Mouse (Mus musculus) forebrain, postnatal 0 days (tissue): Measurements from ENCODE around the gene Sstr4. TPM values are rescaled to one million over a fixed set of nuclear protein-coding genes. Genes with fewer than 3 reads are reported as not detected.

Experiments used
- ATAC-seq: fragments of 200-750 bp; cut with Nextera tagmentation; 2 replicates; pipeline ENCODE4 v1.8.0; 2017; ENCODE audit warnings: mild to moderate bottlenecking, moderate library complexity
- DNase-seq: peaks from one replicate; pipeline ENCODE4 v3.0.0-alpha.2; 2015
- H3K27ac ChIP-seq: fragments of 300-500 bp; sonication (generic); 2 replicates; pipeline ENCODE4 v1.5.1; 2014; ENCODE audit warnings: low read depth, mild to moderate bottlenecking, antibody characterized with exemption, low read length, moderate library complexity, mixed read lengths
- H3K27me3 ChIP-seq: fragments of 300-500 bp; sonication (generic); 2 replicates; pipeline ENCODE4 v1.6.1; 2014; ENCODE audit warnings: mild to moderate bottlenecking, low read length, mixed read lengths; ENCODE audit not compliant: insufficient read depth
- H3K36me3 ChIP-seq: fragments of 300-500 bp; sonication (generic); 2 replicates; pipeline ENCODE4 v1.6.1; 2014; ENCODE audit warnings: mild to moderate bottlenecking, moderate library complexity; ENCODE audit not compliant: insufficient read depth
- H3K4me1 ChIP-seq: fragments of 300-500 bp; sonication (generic); 2 replicates; pipeline ENCODE4 v1.6.1; 2014; ENCODE audit warnings: antibody characterized with exemption; ENCODE audit not compliant: insufficient read depth
- H3K4me2 ChIP-seq: fragments of 300-500 bp; sonication (generic); 2 replicates; pipeline ENCODE4 v1.6.1; 2014; ENCODE audit warnings: low read depth, mild to moderate bottlenecking, moderate library complexity
- H3K4me3 ChIP-seq: fragments of 300-500 bp; sonication (generic); 2 replicates; pipeline ENCODE4 v1.5.1; 2014; ENCODE audit warnings: low read depth, low read length, mixed read lengths
- H3K9ac ChIP-seq: fragments of 300-500 bp; sonication (generic); 2 replicates; pipeline ENCODE4 v1.6.1; 2014; ENCODE audit warnings: mild to moderate bottlenecking
- H3K9me3 ChIP-seq: fragments of 300-500 bp; sonication (generic); 2 replicates; pipeline ENCODE4 v1.6.1; 2016; ENCODE audit warnings: low read length
- CTCF ChIP-seq: sonication (generic); IDR thresholded peaks from 2 replicates; pipeline ENCODE4 v1.5.1; 2016; ENCODE audit warnings: antibody characterized with exemption, control low read depth, low read depth
- WGBS: fragments of 180-500 bp; shearing (Covaris S2); extraction: QIAGEN DNeasy Blood & Tissue Kit; methylation state at CpG from one replicate; pipeline ENCODE4 v1.1.7; 2014; 5-methylcytosine and 5-hydroxymethylcytosine counted together
- polyA plus RNA-seq: library from polyadenylated mRNA; unstranded; fragments of >200 nt; fragmentation: Nextera tagmentation; extraction: Ambion mirVana; gene quantifications from 2 replicates; pipeline ENCODE4 v1.2.1, GENCODE M21; 2015
- total RNA-seq: library from RNA; depleted of rRNA; stranded (reverse); fragments of >200 nt; gene quantifications from 2 replicates; pipeline ENCODE4 v1.2.3, GENCODE M21; 2014

Sstr4 gene
- total and polyA plus RNA-seq, 2 experiments from 2014 or later, result 2.8 to 10.7 TPM

DNA sequence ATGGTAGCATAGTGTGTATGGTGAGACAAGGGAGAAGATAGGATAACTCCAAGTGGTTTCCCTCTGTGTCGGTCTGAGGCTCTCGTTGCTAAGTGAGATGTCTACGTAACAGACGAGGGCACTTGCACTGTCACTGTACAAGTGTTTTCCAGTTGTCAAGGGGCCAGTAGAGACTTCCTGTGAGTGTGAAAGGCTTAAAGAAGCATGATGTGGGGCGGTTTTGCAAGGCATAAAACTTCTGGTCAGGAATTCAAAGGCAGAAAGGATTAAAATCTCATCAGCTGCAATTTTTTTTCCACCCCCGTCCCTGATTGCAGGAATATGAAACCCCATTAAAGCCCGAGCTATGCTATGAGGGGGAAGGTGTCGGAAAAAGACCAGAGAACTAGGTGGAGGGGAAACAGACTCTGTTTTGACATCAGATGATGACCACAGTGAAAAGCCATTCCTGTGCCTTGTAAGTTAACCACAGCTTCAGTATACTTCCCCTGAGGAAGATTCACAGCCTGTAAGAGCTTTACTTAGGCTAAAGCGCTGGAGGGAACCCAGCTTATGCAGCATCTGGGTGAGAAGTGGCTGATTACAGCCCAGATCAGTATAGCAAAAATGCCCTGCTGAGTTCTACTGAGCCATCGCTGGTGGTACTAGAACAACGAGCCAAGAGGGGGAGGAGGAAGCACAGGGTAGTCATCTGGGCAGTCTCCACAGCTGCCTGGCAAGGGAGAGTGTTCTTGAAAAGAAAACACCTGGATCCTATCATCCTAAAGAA lies 2.1 kb downstream of the Sstr4 start:
- no peaks in the 10 kb centered on the region for H3K36me3 ChIP-seq
- no peak overlapping the region for H3K9ac ChIP-seq
- no peaks in the 10 kb centered on the region for H3K4me1 ChIP-seq
- ATAC-seq (peak; percentile 14; the same call in 1 of the 2 replicates), DNase-seq (no peak)
- no peak for TF ChIP-seq CTCF
- H3K27me3 ChIP-seq, result peaks cover 7% of the 10 kb centered on the region
- 72% methylated on average over 11 of the region's 11 CpGs for WGBS
- H3K27ac ChIP-seq, result no peak overlapping the region
- no peaks in the 10 kb centered on the region for H3K9me3 ChIP-seq
- H3K4me2 ChIP-seq, result peak overlapping the region; percentile 95
- H3K4me3 ChIP-seq, result no peak overlapping the region

- Histone ChIP-seq H3K27me3 (peaks cover 7% of the 10 kb centered on the region), H3K4me1 (no peaks in the 10 kb centered on the region), H3K36me3 (no peaks in the 10 kb centered on the region), H3K9me3 (no peaks in the 10 kb centered on the region), H3K4me2 (peak overlapping the region; percentile 95; the same call in 1 of the 2 replicates), H3K9ac (no peak overlapping the region), H3K27ac (no peak overlapping the region), H3K4me3 (no peak overlapping the region)
- ATAC-seq (no peak), DNase-seq (no peak)
- 81% methylated on average over 1 of the region's 1 CpGs for WGBS
- no peak for TF ChIP-seq CTCF
Observed at GRCm38 (mm10) chr2:148397784-148398100, 2.6 kb downstream of the Sstr4 start.

GRCm38 (mm10) chr2:148398901-148399685 lies 3.9 kb downstream of the Sstr4 start:
- no peaks in the 10 kb centered on the region for H3K4me1 ChIP-seq
- no peaks in the 10 kb centered on the region for H3K36me3 ChIP-seq
- 80% methylated on average over 5 of the region's 5 CpGs for WGBS
- no peak for ATAC-seq
- H3K9me3 ChIP-seq, result no peaks in the 10 kb centered on the region
- H3K4me3 ChIP-seq, result no peak overlapping the region
- DNase-seq, result no peak
- H3K4me2 ChIP-seq, result no peak overlapping the region
- TF ChIP-seq CTCF, result no peak
- H3K27me3 ChIP-seq, result peaks cover 4% of the 10 kb centered on the region; the same call in 1 of the 2 replicates
- no peak overlapping the region for H3K9ac ChIP-seq
- H3K27ac ChIP-seq, result no peak overlapping the region

GRCm38 (mm10) chr2:148402227-148402626 lies 7.1 kb downstream of the Sstr4 start:
- DNase-seq (no peak), ATAC-seq (no peak)
- Histone ChIP-seq H3K27ac (no peak overlapping the region), H3K36me3 (no peaks in the 10 kb centered on the region), H3K4me2 (no peak overlapping the region), H3K4me1 (peaks cover 7% of the 10 kb centered on the region; the same call in 1 of the 2 replicates), H3K9me3 (no peaks in the 10 kb centered on the region), H3K4me3 (no peak overlapping the region), H3K27me3 (peaks cover 17% of the 10 kb centered on the region), H3K9ac (no peak overlapping the region)
- no peak for TF ChIP-seq CTCF
- WGBS, result 81% methylated on average over 1 of the region's 1 CpGs

DNA sequence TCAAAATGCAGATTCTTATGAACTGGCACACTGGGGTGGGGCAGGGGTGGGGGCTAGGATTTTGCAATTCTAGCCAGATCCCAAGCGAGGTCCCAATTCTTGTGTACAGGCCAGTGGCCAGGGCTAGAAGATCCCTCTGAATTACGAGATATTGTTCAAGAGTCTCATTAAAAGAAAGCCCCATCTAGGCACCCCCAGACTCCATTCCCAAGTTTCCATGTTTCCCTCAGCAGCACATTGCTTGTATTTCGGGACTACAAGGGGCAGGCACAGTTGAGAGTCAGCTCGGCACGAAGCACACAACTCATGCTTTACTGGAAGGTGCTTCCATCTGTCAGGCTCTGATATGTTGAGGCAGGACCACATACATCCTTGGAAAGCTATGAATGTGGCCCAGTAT lies 9.8 kb downstream of the Sstr4 start:
- Histone ChIP-seq H3K4me1 (peaks cover 18% of the 10 kb centered on the region; the same call in 1 of the 2 replicates), H3K9me3 (no peaks in the 10 kb centered on the region), H3K36me3 (no peaks in the 10 kb centered on the region), H3K4me2 (no peak overlapping the region), H3K27me3 (peaks cover 31% of the 10 kb centered on the region), H3K9ac (no peak overlapping the region), H3K27ac (no peak overlapping the region), H3K4me3 (no peak overlapping the region)
- TF ChIP-seq CTCF, result no peak
- no peak for ATAC-seq
- no peak for DNase-seq
- 74% methylated on average over 5 of the region's 5 CpGs for WGBS

- peak; percentile 55 for TF ChIP-seq CTCF
- H3K4me2 ChIP-seq, result peak overlapping the region; percentile 54
- peaks cover 31% of the 10 kb centered on the region for H3K27me3 ChIP-seq
- peak; percentile 53 for DNase-seq
- H3K36me3 ChIP-seq, result no peaks in the 10 kb centered on the region
- peak; percentile 17; the same call in 1 of the 2 replicates for ATAC-seq
- H3K4me3 ChIP-seq, result peak overlapping the region; percentile 25
- no peak overlapping the region for H3K9ac ChIP-seq
- no peak overlapping the region for H3K27ac ChIP-seq
- peaks cover 18% of the 10 kb centered on the region; the same call in 1 of the 2 replicates for H3K4me1 ChIP-seq
- H3K9me3 ChIP-seq, result no peaks in the 10 kb centered on the region
- 9% methylated on average over 34 of the region's 34 CpGs for WGBS
Observed at GRCm38 (mm10) chr2:148406160-148406970, 11.2 kb downstream of the Sstr4 start.
